Mouse (Mus musculus) midbrain, embryonic 10.5 days (tissue): ENCODE measurements around the gene Scn8a. TPM values are rescaled to one million over a fixed set of nuclear protein-coding genes. Genes with fewer than 3 reads are reported as not detected.
A peak's percentile ranks its signal among the peaks of the same experiment; 100 is the strongest.

Experiments used
- DNase-seq: peaks from one replicate; pipeline ENCODE4 v3.0.0-alpha.2; 2017; ENCODE audit warnings: low spot score
- H3K27ac ChIP-seq: fragments of 300-500 bp; sonication (generic); replicated peaks from 2 replicates; pipeline ENCODE4 v1.5.1; 2016; ENCODE audit warnings: mild to moderate bottlenecking
- H3K27me3 ChIP-seq: fragments of 300-500 bp; sonication (generic); 2 replicates; pipeline ENCODE4 v1.6.1; 2016; ENCODE audit warnings: low read depth, mild to moderate bottlenecking; ENCODE audit not compliant: poor library complexity, severe bottlenecking
- H3K36me3 ChIP-seq: fragments of 300-500 bp; sonication (generic); 2 replicates; pipeline ENCODE4 v1.6.1; 2016; ENCODE audit warnings: mild to moderate bottlenecking, moderate library complexity
- H3K4me1 ChIP-seq: fragments of 300-500 bp; sonication (generic); 2 replicates; pipeline ENCODE4 v1.6.1; 2016
- H3K4me3 ChIP-seq: fragments of 300-500 bp; sonication (generic); 2 replicates; pipeline ENCODE4 v1.5.1; 2016; ENCODE audit warnings: mild to moderate bottlenecking, moderate library complexity
- H3K9me3 ChIP-seq: fragments of 300-500 bp; sonication (generic); replicated peaks from 2 replicates; pipeline ENCODE4 v1.6.1; 2016; ENCODE audit warnings: mild to moderate bottlenecking
- WGBS: fragments of 180-500 bp; shearing (Covaris S2); methylation state at CpG from one replicate; pipeline ENCODE4 v1.1.7; 2016; 5-methylcytosine and 5-hydroxymethylcytosine counted together
- polyA plus RNA-seq: library from polyadenylated mRNA; unstranded; fragments of >200 nt; fragmentation: Nextera tagmentation; extraction: Ambion mirVana; gene quantifications from 2 replicates; pipeline ENCODE4 v1.2.1, GENCODE M21; 2016

The Scn8a gene
- polyA plus RNA-seq, 1 experiment from 2014 or later: 10.6 TPM

- no peak for DNase-seq
- 41% methylated on average over 11 of the region's 11 CpGs for WGBS
- no peaks in the 10 kb centered on the region for H3K9me3 ChIP-seq
- H3K4me3 ChIP-seq: no peak overlapping the region
- peaks cover 24% of the 10 kb centered on the region for H3K36me3 ChIP-seq
- H3K4me1 ChIP-seq: peaks cover 11% of the 10 kb centered on the region
- H3K27me3 ChIP-seq: no peaks in the 10 kb centered on the region
- H3K27ac ChIP-seq: no peak overlapping the region
These were observed 103.1 kb downstream of the Scn8a start for GRCm38 (mm10) chr15:100972795-100973194.

GRCm38 (mm10) chr15:100974679-100975078, 105.0 kb downstream of the Scn8a start:
- Histone ChIP-seq H3K9me3 (no peaks in the 10 kb centered on the region), H3K27ac (no peak overlapping the region), H3K27me3 (no peaks in the 10 kb centered on the region), H3K4me1 (no peaks in the 10 kb centered on the region), H3K4me3 (no peak overlapping the region), H3K36me3 (peaks cover 24% of the 10 kb centered on the region)
- WGBS: 81% methylated on average over 1 of the region's 1 CpGs
- DNase-seq: no peak

- Histone ChIP-seq H3K36me3 (no peaks in the 10 kb centered on the region), H3K27ac (peak overlapping the region; percentile 85), H3K4me3 (peak overlapping the region; percentile 71), H3K4me1 (peaks cover 20% of the 10 kb centered on the region), H3K9me3 (no peaks in the 10 kb centered on the region), H3K27me3 (peaks cover 22% of the 10 kb centered on the region)
- under 1% methylated on average over 46 of the region's 46 CpGs for WGBS
- peak; percentile 81 for DNase-seq
These were observed 113.9 kb downstream of the Scn8a start for GRCm38 (mm10) chr15:100983427-100984153.

GRCm38 (mm10) chr15:100984154-100984893, 114.7 kb downstream of the Scn8a start:
- Histone ChIP-seq H3K4me3 (peak overlapping the region; percentile 71), H3K9me3 (no peaks in the 10 kb centered on the region), H3K4me1 (peaks cover 20% of the 10 kb centered on the region), H3K27ac (peak overlapping the region; percentile 85), H3K36me3 (no peaks in the 10 kb centered on the region), H3K27me3 (peaks cover 22% of the 10 kb centered on the region)
- WGBS: 30% methylated on average over 12 of the region's 12 CpGs
- no peak for DNase-seq

- H3K36me3 ChIP-seq: no peaks in the 10 kb centered on the region
- H3K4me1 ChIP-seq: peaks cover 20% of the 10 kb centered on the region
- peaks cover 22% of the 10 kb centered on the region for H3K27me3 ChIP-seq
- H3K4me3 ChIP-seq: no peak overlapping the region
- no peaks in the 10 kb centered on the region for H3K9me3 ChIP-seq
- H3K27ac ChIP-seq: no peak overlapping the region
- DNase-seq: no peak
- 89% methylated on average over 10 of the region's 10 CpGs for WGBS
These were observed 116.8 kb downstream of the Scn8a start for GRCm38 (mm10) chr15:100986479-100986878.

GRCm38 (mm10) chr15:100987031-100987430, 117.4 kb downstream of the Scn8a start:
- Histone ChIP-seq H3K9me3 (no peaks in the 10 kb centered on the region), H3K36me3 (no peaks in the 10 kb centered on the region), H3K4me3 (no peak overlapping the region), H3K4me1 (peaks cover 20% of the 10 kb centered on the region), H3K27ac (no peak overlapping the region), H3K27me3 (peaks cover 19% of the 10 kb centered on the region)
- DNase-seq: no peak
- WGBS: 95% methylated on average over 1 of the region's 1 CpGs

GRCm38 (mm10) chr15:100990283-100990682, 120.6 kb downstream of the Scn8a start:
- WGBS: 91% methylated on average over 10 of the region's 10 CpGs
- no peak for DNase-seq

GRCm38 (mm10) chr15:100997090-100997489, 127.4 kb downstream of the Scn8a start:
- Histone ChIP-seq H3K4me3 (no peak overlapping the region), H3K36me3 (peaks cover 3% of the 10 kb centered on the region; the same call in 1 of the 2 replicates), H3K27me3 (no peaks in the 10 kb centered on the region), H3K27ac (no peak overlapping the region), H3K9me3 (no peaks in the 10 kb centered on the region), H3K4me1 (no peaks in the 10 kb centered on the region)
- DNase-seq: peak; percentile 36
- 32% methylated on average over 4 of the region's 4 CpGs for WGBS

More at GRCm38 (mm10) chr15:100990283-100990682, 120.6 kb downstream of the Scn8a start:
- Histone ChIP-seq H3K36me3 (no peaks in the 10 kb centered on the region), H3K9me3 (no peaks in the 10 kb centered on the region), H3K27ac (no peak overlapping the region), H3K27me3 (peaks cover under 1% of the 10 kb centered on the region; the same call in 1 of the 2 replicates), H3K4me3 (no peak overlapping the region), H3K4me1 (no peaks in the 10 kb centered on the region)

GRCm38 (mm10) chr15:101001685-101002084, 132.0 kb downstream of the Scn8a start:
- Histone ChIP-seq H3K9me3 (no peaks in the 10 kb centered on the region), H3K36me3 (peaks cover 7% of the 10 kb centered on the region; the same call in 1 of the 2 replicates), H3K4me3 (no peak overlapping the region), H3K27ac (no peak overlapping the region), H3K4me1 (peaks cover 5% of the 10 kb centered on the region), H3K27me3 (0 out of 2 replicates have a peak, but pooled peaks cover 3% of the 10 kb centered on the region)
- 91% methylated on average over 1 of the region's 1 CpGs for WGBS
- no peak for DNase-seq

GRCm38 (mm10) chr15:101002466-101002865, 132.8 kb downstream of the Scn8a start:
- 91% methylated on average over 3 of the region's 3 CpGs for WGBS
- Histone ChIP-seq H3K9me3 (no peaks in the 10 kb centered on the region), H3K4me3 (no peak overlapping the region), H3K4me1 (peaks cover 12% of the 10 kb centered on the region), H3K36me3 (peaks cover 7% of the 10 kb centered on the region; the same call in 1 of the 2 replicates), H3K27me3 (peaks cover 9% of the 10 kb centered on the region), H3K27ac (no peak overlapping the region)
- DNase-seq: no peak

GRCm38 (mm10) chr15:101004538-101004937, 134.9 kb downstream of the Scn8a start:
- Histone ChIP-seq H3K27me3 (peaks cover 14% of the 10 kb centered on the region), H3K4me1 (peaks cover 13% of the 10 kb centered on the region), H3K36me3 (peaks cover 7% of the 10 kb centered on the region; the same call in 1 of the 2 replicates), H3K4me3 (no peak overlapping the region), H3K9me3 (no peaks in the 10 kb centered on the region), H3K27ac (no peak overlapping the region)
- DNase-seq: no peak
- 79% methylated on average over 3 of the region's 3 CpGs for WGBS

- peaks cover 13% of the 10 kb centered on the region for H3K4me1 ChIP-seq
- no peak for DNase-seq
These were observed 136.1 kb downstream of the Scn8a start for GRCm38 (mm10) chr15:101005717-101006116.

More at GRCm38 (mm10) chr15:101005717-101006116, 136.1 kb downstream of the Scn8a start:
- WGBS: 86% methylated on average over 8 of the region's 8 CpGs
- Histone ChIP-seq H3K27ac (no peak overlapping the region), H3K4me3 (no peak overlapping the region), H3K36me3 (peaks cover 7% of the 10 kb centered on the region; the same call in 1 of the 2 replicates), H3K27me3 (peaks cover 14% of the 10 kb centered on the region), H3K9me3 (no peaks in the 10 kb centered on the region)
